Mouse (Mus musculus): ENCODE data around the gene Gatad2b. TPM values are rescaled to one million over a fixed set of nuclear protein-coding genes. Genes with fewer than 3 reads are reported as not detected.
A peak's percentile ranks its signal among the peaks of the same experiment; 100 is the strongest.
"Not testable (repeated sequence)": the region's sequence is repeated elsewhere in the genome, so short reads cannot be mapped to it uniquely, and the experiment has no call there.

The Gatad2b gene
- total and polyA plus RNA-seq, 3 experiments = 8.4 to 22.6 (median 8.9) TPM

GRCm38 (mm10) chr3:90284150-90284549 lies 8.8 kb upstream of the Gatad2b start:
- peaks cover 0 to 4% of the 10 kb centered on the region in 2 experiments; a peak in 1 of 4 replicates for H3K4me1 ChIP-seq (ENCODE audit: control insufficient read depth in 1 of 2, insufficient read depth in 2 of 2)
- no peak overlapping the region for H3K4me2 ChIP-seq (ENCODE audit: insufficient read depth, low read depth, poor library complexity, severe bottlenecking)
- H3K9me3 ChIP-seq (replicated peaks; ENCODE audit: low read length) = no peaks in the 10 kb centered on the region
- dilution Hi-C loops (cut with MboI; ENCODE audit: extremely low pct_ligation_motif_present, extremely low pct_unique_long_range_greater_than_20kb, low sequenced_read_pairs) = no loop called here
- peaks cover 21 to 41% of the 10 kb centered on the region in 2 experiments for H3K36me3 ChIP-seq (replicated peaks in 1 of 2; ENCODE audit: control insufficient read depth in 1 of 2, insufficient read depth in 1 of 2, low read length in 1 of 2)
- in situ Hi-C loops (cut with MboI; ENCODE audit: low pct_ligation_motif_present, low pct_unique_long_range_greater_than_20kb, low sequenced_read_pairs) = no loop called here
- H3K9ac ChIP-seq (ENCODE audit: insufficient read depth, low read depth) = no peak overlapping the region
- H3K79me2 ChIP-seq (replicated peaks; ENCODE audit: control insufficient read depth, extremely low read depth, insufficient read depth, poor library complexity, severe bottlenecking) = no peaks in the 10 kb centered on the region
- TF ChIP-seq POLR2A (IDR thresholded peaks at IDR 0.05; ENCODE audit: low read depth, low read length) (peak; percentile 23; the same call in 1 of the 2 replicates), MAFK (IDR thresholded peaks at IDR 0.05; ENCODE audit: insufficient replicate concordance, low read length) (no peak), SMC3 (IDR thresholded peaks at IDR 0.05; ENCODE audit: low read depth, low read length) (0 out of 2 replicates have a peak, but pooled peaks have one; percentile 1), CTCF (conservative IDR thresholded peaks at IDR 0.05 in 1 of 2, IDR thresholded peaks at IDR 0.05 in 1 of 2; ENCODE audit: low read depth in 2 of 2, low read length in 2 of 2) (peak in 1 of 2 experiments; percentile 21; a peak in 2 of 4 replicates), BHLHE40 (IDR thresholded peaks at IDR 0.05; ENCODE audit: low read depth, low read length) (no peak)
- H3K27ac ChIP-seq (ENCODE audit: insufficient read depth, low read depth) = no peak overlapping the region
- no peak overlapping the region for H3K4me3 ChIP-seq (replicated peaks in 1 of 3; ENCODE audit: low read depth in 2 of 3, low read length in 2 of 3, poor library complexity in 1 of 3)
- H3K27me3 ChIP-seq (replicated peaks) = no peaks in the 10 kb centered on the region
- DNase-seq (ENCODE audit: extremely low read depth) = no peak

GRCm38 (mm10) chr3:90289403-90289802 lies 3.6 kb upstream of the Gatad2b start:
- in situ Hi-C loops (cut with MboI; ENCODE audit: low pct_ligation_motif_present, low pct_unique_long_range_greater_than_20kb, low sequenced_read_pairs); H3K4me2 ChIP-seq (ENCODE audit: insufficient read depth, low read depth, poor library complexity, severe bottlenecking); H3K4me3 ChIP-seq (replicated peaks in 1 of 3; ENCODE audit: low read depth in 2 of 3, low read length in 2 of 3, poor library complexity in 1 of 3); H3K27me3 ChIP-seq (replicated peaks); DNase-seq (ENCODE audit: extremely low read depth); H3K9me3 ChIP-seq (replicated peaks; ENCODE audit: low read length); H3K27ac ChIP-seq (ENCODE audit: insufficient read depth, low read depth); H3K9ac ChIP-seq (ENCODE audit: insufficient read depth, low read depth); H3K36me3 ChIP-seq (replicated peaks in 1 of 2; ENCODE audit: control insufficient read depth in 1 of 2, insufficient read depth in 1 of 2, low read length in 1 of 2); H3K4me1 ChIP-seq (ENCODE audit: control insufficient read depth in 1 of 2, insufficient read depth in 2 of 2); dilution Hi-C loops (cut with MboI; ENCODE audit: extremely low pct_ligation_motif_present, extremely low pct_unique_long_range_greater_than_20kb, low sequenced_read_pairs): not testable (repeated sequence)
- TF ChIP-seq ZNF384 (IDR thresholded peaks at IDR 0.05; ENCODE audit: low read depth, low read length) = peak; percentile 63
- H3K79me2 ChIP-seq (replicated peaks; ENCODE audit: control insufficient read depth, extremely low read depth, insufficient read depth, poor library complexity, severe bottlenecking) = peaks cover 12% of the 10 kb centered on the region

GRCm38 (mm10) chr3:90290602-90291001 lies 2.4 kb upstream of the Gatad2b start:
- TF ChIP-seq RAD21 (IDR thresholded peaks at IDR 0.05; ENCODE audit: low read depth, low read length) (peak; percentile 25), CTCF (conservative IDR thresholded peaks at IDR 0.05 in 1 of 2, IDR thresholded peaks at IDR 0.05 in 1 of 2; ENCODE audit: low read depth in 2 of 2, low read length in 2 of 2) (peak in 1 of 2 experiments; percentile 37; a peak in 2 of 4 replicates), EP300 (IDR thresholded peaks at IDR 0.05; ENCODE audit: low read length) (no peak)
- H3K4me1 ChIP-seq (ENCODE audit: control insufficient read depth in 1 of 2, insufficient read depth in 2 of 2) = peaks cover 3 to 15% of the 10 kb centered on the region in 2 experiments; a peak in 2 of 4 replicates
- no peaks in the 10 kb centered on the region for H3K27me3 ChIP-seq (replicated peaks)
- H3K9me3 ChIP-seq (replicated peaks; ENCODE audit: low read length) = no peaks in the 10 kb centered on the region
- no peak overlapping the region for H3K9ac ChIP-seq (ENCODE audit: insufficient read depth, low read depth)
- no peak overlapping the region for H3K4me3 ChIP-seq (replicated peaks in 1 of 3; ENCODE audit: low read depth in 2 of 3, low read length in 2 of 3, poor library complexity in 1 of 3)
- H3K79me2 ChIP-seq (replicated peaks; ENCODE audit: control insufficient read depth, extremely low read depth, insufficient read depth, poor library complexity, severe bottlenecking) = peaks cover 24% of the 10 kb centered on the region
- no peaks in the 10 kb centered on the region for H3K36me3 ChIP-seq (replicated peaks in 1 of 2; ENCODE audit: control insufficient read depth in 1 of 2, insufficient read depth in 1 of 2, low read length in 1 of 2)
- dilution Hi-C loops (cut with MboI; ENCODE audit: extremely low pct_ligation_motif_present, extremely low pct_unique_long_range_greater_than_20kb, low sequenced_read_pairs) (no loop called here), in situ Hi-C loops (cut with MboI; ENCODE audit: low pct_ligation_motif_present, low pct_unique_long_range_greater_than_20kb, low sequenced_read_pairs) (loop anchor here (10.0 kb wide), 1 partner anchor 84 kb away; no protein-coding TSS in a partner anchor)
- no peak overlapping the region for H3K4me2 ChIP-seq (ENCODE audit: insufficient read depth, low read depth, poor library complexity, severe bottlenecking)
- H3K27ac ChIP-seq (ENCODE audit: insufficient read depth, low read depth) = no peak overlapping the region
- DNase-seq (ENCODE audit: extremely low read depth) = no peak
